Mouse (Mus musculus): ENCODE measurements around the gene Fam71f1. TPM values are rescaled to one million over a fixed set of nuclear protein-coding genes. Genes with fewer than 3 reads are reported as not detected.

Fam71f1 gene
- 0.17 and 0.31 TPM in 2 replicates for polyA plus RNA-seq (2016; fragmentation: Nextera tagmentation; extraction: Ambion mirVana)

GRCm38 (mm10) chr6:29318879-29319278, at the start of gene Fam71f1:
Gene Fam71f1 (plus strand): TSS chr6:29319140.
- no peak for ATAC-seq (ENCODE audit: insufficient number of reproducible peaks, insufficient read depth, low FRiP score, low TSS enrichment)
- Histone ChIP-seq H3K4me3 (no peak within 1 kb of the TSS), H3K36me3 (no peaks in the 10 kb centered on the region), H3K9me3 (no peaks in the 10 kb centered on the region), H3K4me1 (no peaks in the 10 kb centered on the region), H3K27ac (no peak within 1 kb of the TSS), H3K27me3 (no peaks in the 10 kb centered on the region), H3K9ac (no peak within 1 kb of the TSS), H3K4me2 (replicated peaks) (no peak within 1 kb of the TSS)
- 55% methylated on average over 5 of the region's 5 CpGs for WGBS

- H3K9ac ChIP-seq = no peak overlapping the region
- no peaks in the 10 kb centered on the region for H3K9me3 ChIP-seq
- H3K27me3 ChIP-seq = no peaks in the 10 kb centered on the region
- no peak overlapping the region for H3K4me3 ChIP-seq
- no peak overlapping the region for H3K4me2 ChIP-seq (replicated peaks)
- H3K4me1 ChIP-seq = 0 out of 2 replicates have a peak, but pooled peaks cover 8% of the 10 kb centered on the region
- H3K36me3 ChIP-seq = peaks cover 10% of the 10 kb centered on the region
- no peak for ATAC-seq (ENCODE audit: insufficient number of reproducible peaks, insufficient read depth, low FRiP score, low TSS enrichment)
- H3K27ac ChIP-seq = no peak overlapping the region
- 12% methylated on average over 8 of the region's 8 CpGs for WGBS
Measured at GRCm38 (mm10) chr6:29270961-29271360, 48.0 kb upstream of the Fam71f1 start.

GRCm38 (mm10) chr6:29272312-29273072, 46.4 kb upstream of the Fam71f1 start, which contains the start of gene Hilpda:
Gene Hilpda (plus strand): TSS chr6:29272488.
- Histone ChIP-seq H3K4me2 (replicated peaks) (peak within 1 kb of the TSS; percentile 52), H3K9ac (peak within 1 kb of the TSS; percentile 63), H3K27me3 (no peaks in the 10 kb centered on the region), H3K27ac (peak within 1 kb of the TSS; percentile 69; the same call in 1 of the 2 replicates), H3K9me3 (no peaks in the 10 kb centered on the region), H3K36me3 (peaks cover 10% of the 10 kb centered on the region), H3K4me3 (peak within 1 kb of the TSS; percentile 60), H3K4me1 (0 out of 2 replicates have a peak, but pooled peaks cover 8% of the 10 kb centered on the region)
- under 1% methylated on average over 46 of the region's 46 CpGs for WGBS
- peak; percentile 97 for ATAC-seq (ENCODE audit: insufficient number of reproducible peaks, insufficient read depth, low FRiP score, low TSS enrichment)

- no peak overlapping the region for H3K4me2 ChIP-seq (replicated peaks)
- 0 out of 2 replicates have a peak, but pooled peaks cover 8% of the 10 kb centered on the region for H3K4me1 ChIP-seq
- no peak overlapping the region for H3K9ac ChIP-seq
- H3K27me3 ChIP-seq = no peaks in the 10 kb centered on the region
- H3K4me3 ChIP-seq = no peak overlapping the region
- no peaks in the 10 kb centered on the region for H3K9me3 ChIP-seq
- ATAC-seq (ENCODE audit: insufficient number of reproducible peaks, insufficient read depth, low FRiP score, low TSS enrichment) = no peak
- H3K36me3 ChIP-seq = peaks cover 10% of the 10 kb centered on the region
- H3K27ac ChIP-seq = no peak overlapping the region
- WGBS = 93% methylated on average over 5 of the region's 5 CpGs
Measured at GRCm38 (mm10) chr6:29276746-29277145, 42.2 kb upstream of the Fam71f1 start.

GRCm38 (mm10) chr6:29278513-29279267, 40.2 kb upstream of the Fam71f1 start:
- no peak overlapping the region for H3K4me2 ChIP-seq (replicated peaks)
- no peaks in the 10 kb centered on the region for H3K27me3 ChIP-seq
- H3K9me3 ChIP-seq = no peaks in the 10 kb centered on the region
- H3K36me3 ChIP-seq = peaks cover 10% of the 10 kb centered on the region
- H3K27ac ChIP-seq = no peak overlapping the region
- ATAC-seq (ENCODE audit: insufficient number of reproducible peaks, insufficient read depth, low FRiP score, low TSS enrichment) = no peak
- H3K4me3 ChIP-seq = no peak overlapping the region
- 0 out of 2 replicates have a peak, but pooled peaks cover 1% of the 10 kb centered on the region for H3K4me1 ChIP-seq
- no peak overlapping the region for H3K9ac ChIP-seq
- 31% methylated on average over 8 of the region's 8 CpGs for WGBS

GRCm38 (mm10) chr6:29279293-29279692, 39.6 kb upstream of the Fam71f1 start, which contains the start of gene Fam71f2:
Gene Fam71f2 (plus strand): TSS chr6:29279593.
- Histone ChIP-seq H3K4me2 (replicated peaks) (no peak within 1 kb of the TSS), H3K27ac (no peak within 1 kb of the TSS), H3K27me3 (no peaks in the 10 kb centered on the region), H3K36me3 (peaks cover 10% of the 10 kb centered on the region), H3K4me3 (no peak within 1 kb of the TSS), H3K4me1 (no peaks in the 10 kb centered on the region), H3K9me3 (no peaks in the 10 kb centered on the region), H3K9ac (no peak within 1 kb of the TSS)
- no peak for ATAC-seq (ENCODE audit: insufficient number of reproducible peaks, insufficient read depth, low FRiP score, low TSS enrichment)
- 86% methylated on average over 8 of the region's 8 CpGs for WGBS

- no peak for ATAC-seq (ENCODE audit: insufficient number of reproducible peaks, insufficient read depth, low FRiP score, low TSS enrichment)
- Histone ChIP-seq H3K4me1 (no peaks in the 10 kb centered on the region), H3K9ac (no peak overlapping the region), H3K9me3 (no peaks in the 10 kb centered on the region), H3K4me3 (no peak overlapping the region), H3K36me3 (no peaks in the 10 kb centered on the region), H3K27ac (no peak overlapping the region), H3K4me2 (replicated peaks) (no peak overlapping the region), H3K27me3 (no peaks in the 10 kb centered on the region)
- 31% methylated on average over 7 of the region's 7 CpGs for WGBS
Measured at GRCm38 (mm10) chr6:29280671-29281070, 38.3 kb upstream of the Fam71f1 start.

GRCm38 (mm10) chr6:29286870-29287269, 32.1 kb upstream of the Fam71f1 start:
- Histone ChIP-seq H3K27ac (no peak overlapping the region), H3K4me2 (replicated peaks) (no peak overlapping the region), H3K9ac (no peak overlapping the region), H3K9me3 (no peaks in the 10 kb centered on the region), H3K27me3 (0 out of 2 replicates have a peak, but pooled peaks cover 3% of the 10 kb centered on the region), H3K36me3 (no peaks in the 10 kb centered on the region), H3K4me3 (no peak overlapping the region), H3K4me1 (no peaks in the 10 kb centered on the region)
- ATAC-seq (ENCODE audit: insufficient number of reproducible peaks, insufficient read depth, low FRiP score, low TSS enrichment) = no peak
- WGBS = 71% methylated on average over 7 of the region's 7 CpGs

- Histone ChIP-seq H3K9me3 (no peaks in the 10 kb centered on the region), H3K9ac (no peak overlapping the region), H3K4me2 (replicated peaks) (no peak overlapping the region), H3K4me1 (no peaks in the 10 kb centered on the region), H3K4me3 (no peak overlapping the region), H3K27ac (no peak overlapping the region), H3K27me3 (0 out of 2 replicates have a peak, but pooled peaks cover 3% of the 10 kb centered on the region), H3K36me3 (no peaks in the 10 kb centered on the region)
- 44% methylated on average over 6 of the region's 6 CpGs for WGBS
- ATAC-seq (ENCODE audit: insufficient number of reproducible peaks, insufficient read depth, low FRiP score, low TSS enrichment) = no peak
Measured at GRCm38 (mm10) chr6:29287481-29287880, 31.5 kb upstream of the Fam71f1 start.

- H3K27ac ChIP-seq = no peak overlapping the region
- no peak for ATAC-seq (ENCODE audit: insufficient number of reproducible peaks, insufficient read depth, low FRiP score, low TSS enrichment)
- H3K27me3 ChIP-seq = 0 out of 2 replicates have a peak, but pooled peaks cover 3% of the 10 kb centered on the region
- no peak overlapping the region for H3K9ac ChIP-seq
- H3K36me3 ChIP-seq = no peaks in the 10 kb centered on the region
- H3K4me1 ChIP-seq = no peaks in the 10 kb centered on the region
- 74% methylated on average over 5 of the region's 5 CpGs for WGBS
- H3K9me3 ChIP-seq = no peaks in the 10 kb centered on the region
- H3K4me2 ChIP-seq (replicated peaks) = no peak overlapping the region
- H3K4me3 ChIP-seq = no peak overlapping the region
Measured at GRCm38 (mm10) chr6:29287944-29288343, 31.0 kb upstream of the Fam71f1 start.

- no peak overlapping the region for H3K27ac ChIP-seq
- H3K4me2 ChIP-seq (replicated peaks) = no peak overlapping the region
- no peak for ATAC-seq (ENCODE audit: insufficient number of reproducible peaks, insufficient read depth, low FRiP score, low TSS enrichment)
- H3K9me3 ChIP-seq = no peaks in the 10 kb centered on the region
- WGBS = 68% methylated on average over 6 of the region's 6 CpGs
- 0 out of 2 replicates have a peak, but pooled peaks cover 3% of the 10 kb centered on the region for H3K27me3 ChIP-seq
- no peak overlapping the region for H3K9ac ChIP-seq
- H3K4me1 ChIP-seq = no peaks in the 10 kb centered on the region
- H3K36me3 ChIP-seq = no peaks in the 10 kb centered on the region
- H3K4me3 ChIP-seq = no peak overlapping the region
Measured at GRCm38 (mm10) chr6:29288651-29289050, 30.3 kb upstream of the Fam71f1 start.
